Mouse (Mus musculus): ENCODE results near the gene Acod1.

The Acod1 gene

DNA sequence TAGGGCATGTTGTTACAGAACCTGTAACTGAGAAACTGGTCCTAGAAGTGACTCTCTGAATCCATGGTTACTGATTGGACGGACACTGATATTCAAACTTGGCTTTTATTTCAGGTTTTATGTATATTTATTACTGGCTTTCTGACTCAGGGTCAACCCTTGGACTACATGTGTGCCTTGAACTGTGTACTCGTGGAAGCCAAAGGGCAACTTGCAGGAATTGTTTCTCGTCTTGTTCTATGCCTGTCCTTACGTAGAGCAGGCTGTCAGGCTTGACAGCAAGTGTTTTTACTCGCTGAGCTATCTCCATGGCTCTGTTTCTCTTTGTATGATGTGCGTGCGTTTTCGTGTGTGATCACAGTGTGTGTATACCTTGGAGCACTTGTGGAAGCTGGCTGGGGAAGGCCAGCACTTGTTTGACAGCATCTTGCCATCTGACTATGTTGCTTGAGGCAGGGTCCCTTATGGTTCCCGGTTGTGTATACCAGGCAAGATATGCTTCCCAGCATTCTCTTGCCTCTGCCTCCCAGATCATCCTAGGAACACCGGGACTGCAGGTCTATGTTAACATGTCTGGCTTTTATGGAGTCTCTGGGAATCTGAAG lies 56.1 kb downstream of the Acod1 start:
- no peak for DNase-seq

All from retina, postnatal 1 day (tissue).